Mouse (Mus musculus): ENCODE measurements around the gene Gtf2i. TPM values are rescaled to one million over a fixed set of nuclear protein-coding genes. Genes with fewer than 3 reads are reported as not detected.

Gtf2i gene
- total and polyA plus RNA-seq, 2 experiments from 2014 or later, result 77.2 to 96.4 TPM

DNA sequence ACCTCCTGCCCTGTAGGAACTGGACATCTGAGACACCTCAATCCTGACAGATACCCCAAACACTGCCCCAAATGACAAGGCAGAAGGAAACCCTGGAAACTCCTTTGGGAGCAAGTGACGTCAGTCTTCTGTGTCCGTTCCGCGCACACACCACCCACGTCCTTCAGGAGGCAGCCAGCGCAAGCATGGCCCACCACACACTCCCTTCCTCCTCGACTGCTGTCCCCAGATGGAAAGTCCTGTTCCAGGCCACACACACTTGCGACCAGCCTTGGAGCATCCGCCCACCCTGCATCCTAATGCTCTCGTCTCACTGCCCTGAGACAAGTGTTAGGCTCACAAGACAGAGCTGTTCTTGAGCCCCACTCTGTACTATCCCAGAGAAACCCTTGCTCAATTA is 59.3 kb downstream of the Gtf2i start:
- Histone ChIP-seq H3K4me3 (ENCODE audit: low read depth, low read length) (no peak overlapping the region), H3K27me3 (ENCODE audit: insufficient read depth, low read length) (no peaks in the 10 kb centered on the region), H3K36me3 (ENCODE audit: insufficient read depth, low read length) (peaks cover 76% of the 10 kb centered on the region), H3K4me2 (ENCODE audit: low read depth, low read length, poor library complexity, severe bottlenecking) (no peak overlapping the region), H3K27ac (ENCODE audit: low read depth, low read length) (no peak overlapping the region), H3K4me1 (ENCODE audit: insufficient read depth, low read length) (no peaks in the 10 kb centered on the region), H3K9me3 (ENCODE audit: low read length) (no peaks in the 10 kb centered on the region), H3K9ac (replicated peaks; ENCODE audit: low read length, poor library complexity, severe bottlenecking) (no peak overlapping the region)
- 91% methylated on average over 10 of the region's 10 CpGs for WGBS
- ATAC-seq (ENCODE audit: low FRiP score), result no peak
- no peak for TF ChIP-seq CTCF (IDR thresholded peaks at IDR 0.05)
- no peak for DNase-seq (ENCODE audit: low spot score)

DNA sequence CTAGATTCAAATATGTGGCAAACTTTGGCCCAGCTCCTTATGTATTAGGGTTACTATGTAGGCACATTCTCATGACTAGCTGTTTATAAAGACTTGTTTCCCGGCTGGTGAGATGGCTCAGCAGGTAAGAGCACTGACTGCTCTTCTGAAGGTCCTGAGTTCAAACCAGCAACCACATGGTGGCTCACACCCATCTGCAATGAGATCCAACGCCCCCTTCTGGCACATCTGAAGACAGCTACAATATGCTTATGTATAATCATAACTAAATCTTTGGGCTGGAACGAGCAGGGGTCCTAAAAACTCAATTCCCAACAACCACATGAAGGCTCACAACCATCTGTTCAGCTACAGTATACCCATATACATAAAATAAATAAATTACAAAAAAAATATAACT is 60.8 kb downstream of the Gtf2i start:
- Histone ChIP-seq H3K4me2 (ENCODE audit: low read depth, low read length, poor library complexity, severe bottlenecking) (no peak overlapping the region), H3K27me3 (ENCODE audit: insufficient read depth, low read length) (no peaks in the 10 kb centered on the region), H3K4me3 (ENCODE audit: low read depth, low read length) (no peak overlapping the region), H3K9ac (replicated peaks; ENCODE audit: low read length, poor library complexity, severe bottlenecking) (no peak overlapping the region), H3K4me1 (ENCODE audit: insufficient read depth, low read length) (no peaks in the 10 kb centered on the region), H3K36me3 (ENCODE audit: insufficient read depth, low read length) (peaks cover 83% of the 10 kb centered on the region), H3K27ac (ENCODE audit: low read depth, low read length) (no peak overlapping the region), H3K9me3 (ENCODE audit: low read length) (no peaks in the 10 kb centered on the region)
- TF ChIP-seq CTCF (IDR thresholded peaks at IDR 0.05), result peak; percentile 50
- 72% methylated on average over 3 of the region's 3 CpGs for WGBS
- ATAC-seq (ENCODE audit: low FRiP score) (no peak), DNase-seq (ENCODE audit: low spot score) (no peak)

DNA sequence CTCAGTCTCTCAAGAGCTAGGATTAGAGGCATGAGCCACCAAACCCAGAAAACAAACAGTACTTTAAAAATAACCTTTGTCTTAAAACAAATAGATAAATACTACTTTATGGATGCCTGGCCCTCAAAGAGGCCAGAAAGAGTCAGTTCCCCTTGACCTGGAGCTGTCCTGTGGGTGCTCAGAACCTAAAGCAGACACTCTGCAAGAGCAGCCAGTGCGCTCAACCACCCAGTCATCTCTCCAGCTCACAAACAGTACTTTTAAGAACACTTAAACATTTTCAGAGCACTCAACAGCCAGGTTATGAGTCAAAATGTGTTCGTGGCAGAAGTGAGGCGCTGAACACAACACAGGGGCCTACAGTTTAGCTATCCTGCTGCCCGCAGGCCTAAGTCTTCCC is 63.5 kb downstream of the Gtf2i start:
- H3K27me3 ChIP-seq (ENCODE audit: insufficient read depth, low read length), result no peaks in the 10 kb centered on the region
- peaks cover 90% of the 10 kb centered on the region for H3K36me3 ChIP-seq (ENCODE audit: insufficient read depth, low read length)
- H3K4me2 ChIP-seq (ENCODE audit: low read depth, low read length, poor library complexity, severe bottlenecking), result no peak overlapping the region
- no peak overlapping the region for H3K9ac ChIP-seq (replicated peaks; ENCODE audit: low read length, poor library complexity, severe bottlenecking)
- H3K27ac ChIP-seq (ENCODE audit: low read depth, low read length), result no peak overlapping the region
- WGBS, result 98% methylated on average over 4 of the region's 4 CpGs
- H3K9me3 ChIP-seq (ENCODE audit: low read length), result no peaks in the 10 kb centered on the region
- DNase-seq (ENCODE audit: low spot score) (no peak), ATAC-seq (ENCODE audit: low FRiP score) (no peak)
- no peaks in the 10 kb centered on the region for H3K4me1 ChIP-seq (ENCODE audit: insufficient read depth, low read length)
- no peak overlapping the region for H3K4me3 ChIP-seq (ENCODE audit: low read depth, low read length)
- no peak for TF ChIP-seq CTCF (IDR thresholded peaks at IDR 0.05)

DNA sequence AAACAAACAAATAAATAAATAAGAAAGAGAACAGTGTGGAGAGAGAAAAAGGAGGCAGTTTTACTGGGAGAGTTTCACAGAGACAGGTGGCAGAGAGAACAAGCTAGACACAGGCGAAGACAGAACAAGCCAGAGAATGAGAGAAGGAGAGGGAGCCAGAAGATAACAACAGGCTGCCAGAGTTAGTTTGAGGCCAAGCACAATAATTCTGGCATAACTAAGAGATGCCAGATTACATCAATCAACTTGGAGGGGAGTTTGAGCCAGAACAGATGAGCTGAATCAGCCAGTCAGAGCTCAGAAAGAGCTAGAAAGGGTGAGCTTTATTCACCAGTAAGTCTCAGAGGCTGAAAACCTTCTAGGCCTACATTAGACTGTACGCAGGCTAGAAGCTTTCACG is 64.0 kb downstream of the Gtf2i start:
- WGBS, result 97% methylated on average over 3 of the region's 3 CpGs
- H3K27me3 ChIP-seq (ENCODE audit: insufficient read depth, low read length), result no peaks in the 10 kb centered on the region
- no peak overlapping the region for H3K4me3 ChIP-seq (ENCODE audit: low read depth, low read length)
- ATAC-seq (ENCODE audit: low FRiP score), result no peak
- H3K4me2 ChIP-seq (ENCODE audit: low read depth, low read length, poor library complexity, severe bottlenecking), result no peak overlapping the region
- H3K4me1 ChIP-seq (ENCODE audit: insufficient read depth, low read length), result no peaks in the 10 kb centered on the region
- no peak for DNase-seq (ENCODE audit: low spot score)
- H3K36me3 ChIP-seq (ENCODE audit: insufficient read depth, low read length), result peaks cover 90% of the 10 kb centered on the region
- H3K9ac ChIP-seq (replicated peaks; ENCODE audit: low read length, poor library complexity, severe bottlenecking), result no peak overlapping the region
- no peaks in the 10 kb centered on the region for H3K9me3 ChIP-seq (ENCODE audit: low read length)
- no peak for TF ChIP-seq CTCF (IDR thresholded peaks at IDR 0.05)
- H3K27ac ChIP-seq (ENCODE audit: low read depth, low read length), result no peak overlapping the region

DNA sequence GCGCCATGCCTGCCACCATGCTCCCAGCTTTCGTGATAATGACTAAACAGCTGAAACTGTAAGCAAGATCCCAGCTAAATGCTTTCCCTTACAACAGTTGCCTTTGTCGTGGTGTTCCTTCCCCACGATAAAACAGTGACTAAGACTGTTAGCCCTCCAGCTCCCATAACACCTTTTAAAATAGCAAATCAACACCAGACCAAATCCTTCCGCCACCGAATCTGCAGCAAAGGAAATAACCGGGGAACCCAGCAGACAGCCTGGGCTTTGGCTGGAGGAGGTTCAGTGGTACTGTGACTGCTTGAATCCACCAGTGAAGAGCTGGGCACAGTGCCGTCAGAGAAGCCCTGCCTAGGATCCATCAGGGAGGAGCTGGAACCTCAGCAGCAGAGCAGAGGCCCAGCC is 65.3 kb downstream of the Gtf2i start:
- H3K4me3 ChIP-seq (ENCODE audit: low read depth, low read length), result no peak overlapping the region
- H3K9ac ChIP-seq (replicated peaks; ENCODE audit: low read length, poor library complexity, severe bottlenecking), result no peak overlapping the region
- H3K4me1 ChIP-seq (ENCODE audit: insufficient read depth, low read length), result no peaks in the 10 kb centered on the region
- WGBS, result 86% methylated on average over 8 of the region's 8 CpGs
- H3K4me2 ChIP-seq (ENCODE audit: low read depth, low read length, poor library complexity, severe bottlenecking), result no peak overlapping the region
- TF ChIP-seq CTCF (IDR thresholded peaks at IDR 0.05), result no peak
- H3K36me3 ChIP-seq (ENCODE audit: insufficient read depth, low read length), result peaks cover 90% of the 10 kb centered on the region
- H3K27ac ChIP-seq (ENCODE audit: low read depth, low read length), result peak overlapping the region; percentile 57
- DNase-seq (ENCODE audit: low spot score) (no peak), ATAC-seq (ENCODE audit: low FRiP score) (no peak)
- no peaks in the 10 kb centered on the region for H3K9me3 ChIP-seq (ENCODE audit: low read length)
- no peaks in the 10 kb centered on the region for H3K27me3 ChIP-seq (ENCODE audit: insufficient read depth, low read length)

DNA sequence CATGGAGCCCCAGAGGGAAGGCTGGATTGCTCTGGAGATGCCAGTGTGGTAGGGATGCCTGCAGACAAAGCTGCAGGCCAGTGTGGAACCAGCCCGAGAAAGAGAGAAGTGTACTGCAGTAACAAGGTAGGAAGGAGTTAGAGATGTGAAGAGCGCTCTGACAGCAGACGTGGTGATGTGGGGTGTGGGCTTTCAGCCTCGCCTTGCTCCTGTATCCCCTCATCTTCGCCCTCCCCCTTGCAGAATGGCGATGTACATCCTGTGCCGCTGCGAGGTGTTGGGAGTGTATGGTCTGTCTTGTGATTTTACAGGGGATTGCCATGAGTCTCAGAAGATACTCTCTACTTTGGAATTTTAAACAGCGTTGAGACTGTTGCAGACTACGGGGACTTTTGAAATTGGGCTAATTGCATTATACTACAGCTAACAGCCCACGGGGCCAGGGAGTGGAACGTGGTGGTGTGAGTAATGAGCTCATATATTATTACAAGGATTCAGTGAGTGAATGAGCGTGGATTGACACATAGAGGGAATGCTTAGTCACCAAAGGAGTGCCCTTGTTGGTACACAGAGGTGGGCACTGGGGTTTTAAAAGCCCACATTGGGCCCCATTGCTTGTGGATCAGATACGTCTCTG is 65.8 kb downstream of the Gtf2i start:
- Histone ChIP-seq H3K27me3 (ENCODE audit: insufficient read depth, low read length) (no peaks in the 10 kb centered on the region), H3K4me1 (ENCODE audit: insufficient read depth, low read length) (no peaks in the 10 kb centered on the region), H3K4me2 (ENCODE audit: low read depth, low read length, poor library complexity, severe bottlenecking) (no peak overlapping the region), H3K9ac (replicated peaks; ENCODE audit: low read length, poor library complexity, severe bottlenecking) (no peak overlapping the region), H3K36me3 (ENCODE audit: insufficient read depth, low read length) (peaks cover 94% of the 10 kb centered on the region), H3K27ac (ENCODE audit: low read depth, low read length) (peak overlapping the region; percentile 57), H3K9me3 (ENCODE audit: low read length) (no peaks in the 10 kb centered on the region), H3K4me3 (ENCODE audit: low read depth, low read length) (no peak overlapping the region)
- DNase-seq (ENCODE audit: low spot score) (peak; percentile 34), ATAC-seq (ENCODE audit: low FRiP score) (peak; percentile 31; the same call in 1 of the 2 replicates)
- TF ChIP-seq CTCF (IDR thresholded peaks at IDR 0.05), result no peak
- WGBS, result 80% methylated on average over 14 of the region's 14 CpGs
